In the genomic region with DNA sequence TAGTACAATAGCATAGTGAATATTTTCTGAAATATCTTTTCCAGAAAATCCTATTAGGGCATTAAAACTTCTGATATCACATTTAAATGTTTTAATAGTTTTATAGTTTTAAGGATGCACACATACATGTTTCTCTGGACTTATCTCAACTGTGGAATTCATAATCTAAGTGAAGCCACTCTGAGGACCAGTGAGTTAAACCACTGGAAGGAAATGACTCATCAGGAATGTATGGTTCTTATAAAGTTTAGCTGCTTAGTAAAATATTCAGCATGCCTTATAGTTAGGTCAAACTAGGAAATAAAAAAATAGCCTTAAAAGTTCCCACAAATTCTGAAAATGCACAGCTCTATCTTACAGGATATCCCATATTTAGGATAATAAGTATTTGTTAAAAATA, we compare ENCODE assay signal across 27 mouse cellular contexts.
"Had no signal": no experiment of that assay in that cellular context is flagged by ENCODE, and none has a peak within 500 bp of the region (broad histone marks: within the 10 kb centered on the region; RNA-seq: fewer than 3 reads in every experiment).

No protein-coding gene starts in this region.

- H3K27me3 ChIP-seq: heart, embryonic 13.5 days; heart, embryonic 15.5 days; hindbrain, embryonic 12.5 days; kidney, embryonic 15.5 days; limb, embryonic 12.5 days; liver, embryonic 13.5 days; liver, embryonic 15.5 days had no signal

- H3K4me3 ChIP-seq: heart, adult 2 months; heart, embryonic 13.5 days; heart, embryonic 15.5 days; hindbrain, embryonic 12.5 days; kidney, embryonic 15.5 days; left cerebral cortex, adult 2 months; limb, embryonic 10.5 days; limb, embryonic 12.5 days; liver, embryonic 13.5 days; liver, embryonic 15.5 days had no signal

- H3K9me3 ChIP-seq: heart, embryonic 13.5 days; heart, embryonic 15.5 days; hindbrain, embryonic 12.5 days; kidney, embryonic 15.5 days; limb, embryonic 10.5 days; limb, embryonic 12.5 days; liver, embryonic 13.5 days; liver, embryonic 15.5 days had no signal

- H3K4me1 ChIP-seq: heart, embryonic 13.5 days; heart, embryonic 15.5 days; hindbrain, embryonic 12.5 days; kidney, embryonic 15.5 days; limb, embryonic 10.5 days; limb, embryonic 12.5 days; liver, embryonic 13.5 days; liver, embryonic 15.5 days had no signal

- H3K9ac ChIP-seq: heart, embryonic 13.5 days; heart, embryonic 15.5 days; hindbrain, embryonic 12.5 days; hindbrain, embryonic 14.5 days; kidney, embryonic 15.5 days; limb, embryonic 12.5 days; liver, embryonic 13.5 days; liver, embryonic 15.5 days had no signal

- H3K36me3 ChIP-seq: heart, embryonic 13.5 days; heart, embryonic 15.5 days; hindbrain, embryonic 12.5 days; kidney, embryonic 15.5 days; limb, embryonic 10.5 days; limb, embryonic 12.5 days; liver, embryonic 13.5 days; liver, embryonic 15.5 days had no signal

- DNase-seq: gastrocnemius, postnatal 14 days; gastrocnemius, postnatal 36 days; heart, adult 11 months; heart, adult 2 months; heart, postnatal 14 days; heart, postnatal 36 days; kidney, adult 11 months; kidney, adult 2 months; kidney, adult 9 months; kidney, postnatal 14 days; kidney, postnatal 36 days; liver; liver, embryonic 13.5 days had no signal

- H3K4me2 ChIP-seq: heart, embryonic 11.5 days; heart, embryonic 13.5 days; heart, embryonic 15.5 days; hindbrain, embryonic 12.5 days; hindbrain, embryonic 14.5 days; kidney, embryonic 15.5 days; limb, embryonic 12.5 days; liver, embryonic 11.5 days; liver, embryonic 13.5 days; liver, embryonic 15.5 days had no signal

- ATAC-seq: hindbrain, embryonic 16.5 days; intestine, embryonic 16.5 days had no signal

- H3K27ac ChIP-seq: heart, adult 2 months; heart, embryonic 13.5 days; heart, embryonic 15.5 days; hindbrain, embryonic 12.5 days; hindbrain, embryonic 14.5 days; kidney, embryonic 15.5 days; kidney, postnatal 0 days; left cerebral cortex, adult 2 months; limb, embryonic 10.5 days; limb, embryonic 12.5 days; liver, embryonic 13.5 days; liver, embryonic 15.5 days had no signal
